Mouse (Mus musculus) spleen, adult 12 weeks (tissue): Measurements from ENCODE around the gene Gm12184.
"Not testable (repeated sequence)": the region's sequence is repeated elsewhere in the genome, so short reads cannot be mapped to it uniquely, and the experiment has no call there.

ENCODE experiments used
- DNase-seq: peaks from one replicate; pipeline ENCODE4 v3.0.0; 2022; ENCODE audit warnings: low spot score

Gm12184 gene

DNA sequence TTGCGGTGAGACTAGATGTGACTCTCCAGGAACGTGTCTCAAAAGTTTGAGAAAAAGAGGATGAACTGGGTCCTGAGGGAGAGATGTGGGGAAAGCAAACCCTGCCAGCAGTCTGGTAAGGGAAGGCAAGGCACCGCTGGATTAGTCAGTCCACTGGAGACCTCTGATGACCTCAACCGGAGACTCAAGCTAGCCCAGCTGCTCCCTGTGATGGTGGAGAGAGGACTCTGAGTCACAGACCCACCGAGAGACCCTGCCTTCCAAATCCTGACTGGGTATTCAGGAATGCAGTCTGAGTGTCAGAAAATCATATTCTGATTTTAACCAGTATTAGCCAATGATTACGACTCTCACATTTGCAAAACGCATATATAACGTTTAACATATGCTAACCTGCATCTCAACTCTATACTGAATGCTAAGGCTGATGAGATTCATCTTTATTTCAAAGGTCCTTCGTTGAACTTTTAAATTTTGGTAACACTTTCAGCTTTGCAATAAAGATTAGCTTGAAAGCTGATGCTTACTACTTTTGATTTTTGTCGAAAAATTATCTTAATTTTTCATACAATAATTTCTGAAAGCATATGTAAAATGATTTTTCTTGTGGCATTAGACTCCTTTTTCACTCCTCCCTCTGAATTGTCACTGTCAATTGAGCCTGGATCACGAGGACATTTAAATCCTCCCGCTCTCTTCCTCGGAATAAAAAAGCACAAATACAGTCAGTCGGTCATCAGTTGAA is 3.5 kb downstream of the Gm12184 start:
- DNase-seq = no peak

DNA sequence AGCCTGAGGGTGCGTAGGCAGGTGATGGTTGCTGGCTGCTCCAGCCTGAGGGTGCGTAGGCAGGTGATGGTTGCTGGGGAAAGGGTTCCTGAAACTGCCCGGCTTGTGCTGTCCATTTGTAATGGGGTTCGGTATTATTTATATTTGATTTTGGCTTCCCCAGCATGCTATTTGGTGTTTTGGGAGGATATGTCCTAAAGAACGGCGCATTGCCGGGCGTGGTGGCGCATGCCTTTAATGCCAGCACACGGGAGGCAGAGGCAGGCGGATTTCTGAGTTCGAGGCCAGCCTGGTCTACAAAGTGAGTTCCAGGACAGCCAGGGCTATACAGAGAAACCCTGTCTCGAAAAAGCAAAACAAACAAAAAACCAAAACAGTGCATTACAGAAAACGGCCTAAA is 5.2 kb downstream of the Gm12184 start:
- not testable (repeated sequence) for DNase-seq

DNA sequence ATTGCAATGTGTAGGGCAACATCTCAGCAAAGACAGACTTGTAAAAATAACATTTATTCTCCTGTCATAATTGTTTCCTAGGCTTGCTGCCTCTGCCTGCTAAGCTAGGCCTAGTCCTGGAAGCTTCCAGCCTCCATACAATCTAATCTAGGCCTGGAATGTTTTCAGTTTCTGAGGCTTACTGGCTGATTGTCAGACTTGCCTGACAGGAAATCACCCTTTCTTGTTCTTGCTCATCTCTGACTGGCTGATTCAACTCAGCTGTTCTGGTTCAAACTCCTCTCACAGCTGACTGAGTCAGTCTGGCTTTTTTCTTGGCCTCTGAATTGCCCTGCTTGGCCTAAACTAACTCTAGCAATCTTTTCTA is 6.2 kb downstream of the Gm12184 start:
- no peak for DNase-seq

DNA sequence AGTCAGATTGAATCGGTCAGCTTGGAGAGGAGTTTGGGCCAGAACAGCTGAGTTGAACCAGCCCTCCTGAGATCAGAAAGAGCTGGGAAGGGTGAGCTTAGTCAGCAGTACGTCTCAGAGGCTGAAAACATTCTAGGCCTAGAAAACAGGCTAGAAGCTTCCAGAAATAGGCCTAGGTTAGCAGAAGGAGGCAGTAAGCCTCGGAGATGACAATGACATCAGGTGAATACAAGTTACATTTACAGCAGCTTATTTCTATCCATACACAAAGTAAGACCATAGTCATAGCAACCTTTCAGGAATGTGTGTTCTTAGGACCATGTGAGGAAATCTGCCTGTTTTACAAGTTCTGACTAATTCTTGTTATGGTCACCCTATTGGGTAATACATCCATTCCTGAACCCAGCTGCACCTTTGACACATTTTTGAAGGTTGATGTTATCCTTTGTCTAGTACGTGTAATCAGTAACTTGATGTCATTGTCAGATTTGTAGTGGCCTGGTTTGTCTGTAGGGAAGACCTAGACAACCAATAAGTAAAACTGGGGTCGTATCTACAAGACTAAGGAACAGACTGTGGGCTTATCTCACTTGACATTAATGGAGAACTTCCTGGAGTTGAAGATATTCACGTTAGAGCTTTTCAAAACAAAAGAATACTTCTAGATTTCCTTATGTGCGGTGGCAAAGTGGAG is 6.7 kb downstream of the Gm12184 start:
- DNase-seq = no peak

DNA sequence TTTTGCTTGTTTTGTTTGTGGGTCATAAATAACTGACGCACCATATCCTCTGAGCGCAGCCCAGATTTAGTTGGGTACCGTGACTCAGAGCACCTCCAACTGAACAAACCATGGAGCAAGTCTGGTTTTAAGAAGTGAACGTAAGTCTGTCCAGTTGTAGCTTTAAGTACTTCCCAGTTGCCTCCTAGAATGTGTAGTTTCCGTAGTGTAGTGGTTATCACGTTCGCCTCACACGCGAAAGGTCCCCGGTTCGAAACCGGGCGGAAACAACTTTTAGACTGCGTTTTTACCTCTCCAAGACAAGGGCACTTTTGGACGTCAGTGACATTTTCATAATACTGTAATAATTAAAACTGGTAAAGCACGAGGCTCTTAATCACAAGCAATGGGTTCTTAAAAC is 8.1 kb downstream of the Gm12184 start:
- DNase-seq = peak; percentile 85

DNA sequence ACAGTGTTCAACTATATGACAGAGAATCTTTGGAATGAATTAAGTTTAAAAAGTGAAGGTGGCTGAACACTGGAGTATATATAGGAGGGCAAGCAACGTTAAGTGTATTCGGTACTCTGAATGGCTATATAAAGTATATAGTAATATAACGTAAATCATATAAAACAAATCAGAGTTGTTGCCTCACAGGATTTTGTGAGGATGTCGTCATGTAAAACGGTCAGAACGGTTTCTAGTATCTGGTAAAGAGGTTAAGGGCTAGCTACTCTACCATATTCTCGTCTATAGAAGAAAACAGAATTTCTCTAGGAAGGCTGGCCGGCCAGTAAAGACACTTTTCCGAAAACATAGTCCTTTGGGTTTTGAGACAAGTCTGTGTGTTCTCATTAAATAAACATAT is 8.7 kb downstream of the Gm12184 start:
- DNase-seq = no peak

DNA sequence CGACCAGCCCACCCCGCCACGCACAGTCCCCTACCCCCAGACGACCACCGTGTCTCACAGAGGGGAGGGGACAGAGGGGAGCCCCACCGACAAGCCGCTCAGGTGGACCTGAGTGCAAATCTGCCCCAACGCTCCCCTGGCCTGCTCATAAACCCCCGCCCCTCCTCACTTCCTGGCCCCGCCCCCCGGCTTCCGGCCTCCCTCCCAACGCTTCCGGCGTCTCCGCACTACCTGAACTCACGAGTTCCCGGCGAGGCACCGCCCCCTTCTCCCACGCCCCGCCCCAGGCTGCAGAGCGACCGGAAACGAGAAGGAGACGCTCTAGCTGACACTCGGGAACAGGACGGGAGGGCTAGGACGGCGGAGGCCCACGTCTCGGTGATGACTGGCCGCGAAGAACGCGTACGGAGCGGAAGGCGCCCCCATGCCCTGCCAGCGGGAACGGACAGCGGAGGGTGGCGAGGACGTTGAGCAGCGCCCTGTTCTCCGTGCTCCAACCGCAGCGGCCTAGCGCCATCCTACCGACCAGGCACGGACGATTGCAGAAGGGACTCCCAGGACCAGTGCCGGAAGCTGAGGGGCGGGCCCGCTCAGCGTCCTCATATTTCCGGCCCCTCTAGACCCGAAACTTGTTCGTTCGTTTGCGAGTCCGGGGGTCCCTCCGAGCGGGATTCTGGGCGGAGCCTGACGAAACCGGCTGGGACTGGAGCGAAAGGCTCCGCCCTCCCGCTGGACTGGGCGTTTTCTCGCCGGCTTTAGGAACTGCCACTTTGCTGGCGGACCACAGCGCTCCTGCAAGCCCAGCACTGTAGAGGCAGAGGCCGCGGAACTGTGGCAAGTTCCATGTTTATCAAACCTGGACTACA is 9.4 kb downstream of the Gm12184 start, which contains the start of gene Trim41:
Gene Trim41, minus strand, starts transcription at position 554 of the 866 bp plus-strand sequence.
- DNase-seq = peak; percentile 99

DNA sequence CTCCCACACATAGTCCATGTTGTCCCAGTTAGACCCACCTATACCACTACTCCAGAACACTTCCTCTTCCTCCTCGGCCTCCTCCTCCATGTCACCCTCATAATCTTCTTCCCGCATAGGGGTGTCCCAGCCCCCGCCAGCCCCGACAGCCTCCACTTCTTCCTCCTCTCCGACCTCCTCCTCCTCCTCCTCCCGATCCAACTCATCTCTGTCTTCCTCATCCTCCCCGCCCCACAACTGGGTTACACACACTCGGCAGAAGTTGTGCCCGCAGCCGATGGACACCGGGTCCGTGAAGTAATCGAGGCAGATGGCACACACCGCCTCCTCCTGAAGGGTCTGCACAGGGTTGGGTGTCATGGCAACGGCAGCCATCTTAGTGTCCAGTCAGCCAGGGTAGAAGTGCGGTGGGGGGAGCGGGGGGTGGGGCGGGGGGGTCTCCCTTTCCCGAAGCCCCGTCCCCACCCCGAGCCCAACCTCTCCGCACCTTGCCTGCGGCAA is 10.1 kb downstream of the Gm12184 start:
- DNase-seq = no peak

DNA sequence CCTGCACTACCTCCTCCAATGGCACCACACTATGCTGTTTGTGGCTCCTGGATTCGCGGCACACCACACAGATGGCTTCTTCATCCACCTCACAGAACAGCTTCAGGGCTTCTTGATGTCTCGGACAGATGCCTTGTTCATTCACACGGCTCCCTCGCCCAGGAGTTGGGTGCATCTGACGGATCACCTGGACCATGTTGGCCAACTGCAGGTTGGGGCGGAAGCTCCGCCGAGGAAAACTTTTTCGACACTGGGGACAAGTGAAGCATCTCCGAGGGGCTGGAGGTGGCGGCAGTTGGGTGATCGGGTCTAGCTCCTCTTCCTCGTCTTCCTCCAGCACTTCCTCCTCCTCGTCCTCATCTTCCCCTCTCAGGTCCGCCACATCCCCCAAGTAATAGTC is 10.6 kb downstream of the Gm12184 start:
- DNase-seq = no peak

DNA sequence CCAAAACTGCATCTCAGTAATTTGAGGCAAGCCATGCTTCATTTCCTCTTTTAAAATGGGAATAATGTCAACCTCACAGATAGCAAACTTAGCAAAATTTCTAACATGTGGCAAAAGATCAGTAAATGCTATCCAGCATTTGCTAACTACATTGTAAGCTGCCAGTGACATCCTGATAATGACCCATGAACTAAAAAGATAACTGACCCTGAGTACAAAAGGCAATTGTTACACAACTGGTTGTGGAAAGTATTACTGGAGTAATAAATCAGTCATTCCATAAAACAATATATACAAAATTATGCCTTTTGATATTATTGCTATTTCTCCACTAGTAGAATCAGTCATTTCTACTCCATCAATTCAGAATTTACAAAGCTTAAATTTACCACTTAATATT is 12.7 kb downstream of the Gm12184 start:
- no peak for DNase-seq

DNA sequence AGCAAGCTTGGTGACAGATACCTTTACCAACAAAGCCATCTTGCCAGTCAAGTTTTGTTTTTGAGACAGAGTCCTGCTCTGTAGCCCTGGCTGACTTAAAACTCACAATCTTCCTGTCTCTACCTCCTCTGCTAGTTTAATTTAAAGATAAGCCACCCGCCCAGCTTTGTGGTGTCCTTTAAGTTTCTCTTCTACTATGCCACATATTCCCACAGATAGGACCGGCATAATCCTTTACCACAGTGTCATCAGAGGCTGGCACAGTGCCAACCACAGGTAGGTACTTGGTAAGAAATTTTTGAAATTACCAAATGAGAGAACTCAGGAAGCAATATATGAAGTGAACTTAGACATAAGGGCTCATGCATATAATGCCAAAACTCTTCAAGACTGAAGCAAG is 16.3 kb downstream of the Gm12184 start:
- DNase-seq = no peak

DNA sequence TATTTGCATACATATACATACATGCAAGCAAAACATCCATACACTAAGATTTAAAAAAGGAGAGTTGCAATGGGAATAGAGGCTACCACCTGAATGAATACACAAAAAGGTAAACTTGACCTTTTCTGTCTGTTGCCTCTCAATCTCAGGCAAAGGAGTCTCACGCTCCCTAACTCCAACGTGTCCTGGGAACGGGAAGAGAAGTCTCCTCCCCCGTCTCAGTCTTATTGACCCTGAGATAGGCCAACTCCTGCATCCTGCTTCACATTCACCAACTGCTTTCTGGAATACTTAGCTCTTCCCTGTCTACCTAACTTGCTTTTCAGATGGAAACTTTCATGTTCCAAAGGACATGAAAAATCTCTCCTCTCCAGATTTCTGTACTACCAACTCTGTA is 17.0 kb downstream of the Gm12184 start:
- DNase-seq = no peak

DNA sequence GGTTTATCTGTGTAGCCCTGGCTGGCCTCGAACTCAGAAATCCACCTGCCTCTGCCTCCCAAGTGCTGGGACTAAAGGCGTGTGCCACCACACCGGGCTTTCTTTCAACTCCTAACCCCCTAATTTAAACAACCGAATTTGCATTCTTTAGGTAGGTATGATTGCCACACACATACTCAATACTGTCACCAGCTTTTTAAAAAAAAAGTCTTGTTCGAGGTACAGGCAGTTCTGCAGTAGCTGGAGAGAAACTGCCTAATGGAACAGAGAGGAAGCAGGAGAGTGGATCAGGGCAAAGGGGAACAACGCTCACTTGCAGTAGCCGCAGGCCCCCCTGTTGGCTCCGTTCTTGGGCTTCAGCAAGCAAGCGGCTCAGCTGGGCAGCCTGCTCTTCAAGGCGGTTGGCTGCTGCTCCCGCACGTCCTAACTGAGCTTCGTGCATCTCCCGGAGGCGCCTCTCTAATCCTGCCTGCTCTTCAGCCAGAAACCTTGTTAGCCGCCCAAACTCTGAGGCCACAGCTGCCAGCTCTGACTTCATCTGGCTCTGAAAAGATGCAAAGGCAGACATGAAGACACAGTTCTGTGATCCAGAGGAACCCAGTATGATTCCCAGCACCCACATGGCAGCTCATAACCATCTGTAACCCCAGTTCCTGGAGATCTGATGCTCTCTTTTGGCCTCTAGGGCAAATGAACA is 17.6 kb downstream of the Gm12184 start:
- DNase-seq = no peak

DNA sequence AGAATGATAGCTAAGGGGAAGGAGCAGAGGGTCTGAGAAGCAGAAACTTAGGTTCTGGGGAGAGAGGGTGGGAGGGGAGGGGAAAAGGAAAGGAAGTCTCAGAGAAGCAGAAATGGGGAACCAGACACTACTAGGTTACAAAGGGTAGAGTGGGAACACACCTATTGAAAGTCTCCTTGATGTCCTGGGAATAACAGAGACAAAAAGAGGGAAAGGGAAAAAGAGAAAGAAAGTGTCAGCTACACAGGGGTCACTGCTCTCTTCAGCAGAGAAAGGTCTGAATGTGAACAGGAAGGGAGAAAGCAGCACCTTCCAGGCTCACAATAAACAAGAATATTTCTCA is 18.2 kb downstream of the Gm12184 start:
- DNase-seq = no peak

DNA sequence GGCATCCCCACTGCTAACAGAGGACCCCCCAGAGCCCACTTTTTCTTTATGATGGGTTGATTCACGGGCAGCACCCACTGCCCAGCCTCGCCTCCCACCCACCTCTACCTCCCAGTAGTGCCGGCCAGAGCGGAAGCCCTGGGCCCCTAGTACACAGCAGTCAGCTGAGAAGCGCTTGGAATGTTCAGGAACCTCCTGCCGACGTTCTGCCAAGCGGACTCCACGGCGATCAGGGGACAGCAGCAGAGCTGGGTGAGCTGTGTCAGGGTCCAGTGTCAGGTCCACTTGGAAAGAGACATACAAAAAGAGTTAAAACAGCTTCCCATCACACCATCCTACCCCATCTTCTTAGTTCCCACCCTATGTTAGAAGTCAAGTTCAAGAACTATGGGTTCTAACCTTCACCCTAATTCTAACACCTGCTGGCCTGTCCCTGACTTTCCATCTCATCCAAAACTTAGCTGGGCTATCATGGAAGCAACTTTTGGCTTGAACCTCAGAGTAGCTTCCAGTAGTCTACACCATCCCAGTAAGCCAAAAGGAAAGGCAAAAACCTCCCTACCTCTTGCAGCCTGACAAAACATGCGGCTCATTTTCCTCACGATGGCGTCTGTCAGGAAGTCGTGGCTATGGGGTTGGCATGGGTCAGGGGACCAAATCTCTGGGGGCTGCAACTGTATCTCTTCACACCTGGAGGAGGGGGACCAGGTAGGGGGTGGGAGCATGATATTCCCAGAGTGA is 18.7 kb downstream of the Gm12184 start:
- no peak for DNase-seq

DNA sequence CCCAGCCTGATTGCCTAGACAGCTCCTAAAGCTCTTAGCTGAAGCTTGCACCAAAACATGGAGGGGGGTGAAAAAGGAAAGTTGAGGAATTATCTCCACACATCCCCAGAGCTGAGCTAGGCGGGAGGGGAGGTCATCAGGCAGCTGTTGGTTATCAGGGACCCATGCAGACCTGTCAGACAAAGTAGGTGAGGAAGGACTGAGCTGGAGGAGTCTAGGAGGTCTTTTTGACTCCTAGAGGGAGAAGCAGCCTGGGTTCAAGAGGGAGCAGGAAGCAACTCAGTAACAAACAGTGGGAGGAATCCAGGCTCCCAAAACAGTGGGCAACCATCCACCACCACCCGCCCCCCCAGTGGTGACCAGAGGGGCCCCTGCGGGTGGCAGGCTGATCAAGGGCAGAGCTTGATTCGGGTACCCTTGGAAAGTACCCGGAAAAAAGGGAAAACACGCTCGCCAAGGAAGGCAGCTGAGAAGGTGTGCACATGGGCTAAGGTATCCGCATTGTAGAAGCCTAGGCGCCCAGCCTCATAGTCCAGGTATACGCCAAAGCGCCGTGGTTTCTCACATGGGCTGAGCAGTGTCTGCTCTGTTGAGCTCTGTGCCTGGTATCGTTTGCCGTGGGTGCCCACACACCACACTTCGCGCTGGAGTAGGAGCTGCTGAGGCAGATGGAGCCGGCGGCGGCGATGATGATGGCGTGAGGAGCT is 19.4 kb downstream of the Gm12184 start:
- no peak for DNase-seq

DNA sequence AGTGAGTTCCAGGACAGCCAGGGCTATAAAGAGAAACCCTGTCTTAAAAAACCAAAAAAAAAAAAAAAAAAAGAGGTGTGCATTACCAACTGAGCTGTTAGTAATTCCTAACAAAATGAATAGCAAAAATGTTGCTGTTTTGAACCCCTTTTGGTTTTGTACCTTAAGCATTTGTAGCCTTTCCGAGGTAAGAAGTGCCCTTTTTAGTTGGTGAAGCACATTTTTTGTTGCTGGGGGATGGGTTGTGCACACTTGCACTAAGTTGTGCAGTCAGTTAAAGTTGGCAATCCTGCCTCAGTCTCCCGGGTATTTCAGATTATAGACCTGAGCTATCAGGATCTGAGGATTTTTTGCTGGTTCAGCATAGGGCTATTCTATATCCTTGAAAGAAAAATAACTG is 21.5 kb downstream of the Gm12184 start:
- DNase-seq = no peak

DNA sequence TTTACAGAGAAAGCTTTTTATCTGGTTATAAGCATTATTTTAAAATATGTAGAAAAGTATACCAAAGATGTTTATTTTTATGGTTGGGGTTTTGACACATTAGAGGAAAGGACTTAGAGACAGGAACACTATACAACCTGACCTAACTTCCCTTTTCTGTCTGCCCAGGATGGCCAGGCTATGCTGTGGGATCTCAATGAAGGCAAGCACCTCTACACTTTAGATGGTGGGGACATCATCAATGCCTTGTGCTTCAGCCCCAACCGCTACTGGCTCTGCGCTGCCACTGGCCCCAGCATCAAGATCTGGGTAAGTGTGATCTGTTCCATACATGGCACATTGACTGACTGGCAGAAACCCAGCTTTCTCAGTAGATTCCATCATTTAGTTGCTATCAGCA is 22.5 kb downstream of the Gm12184 start:
- no peak for DNase-seq

DNA sequence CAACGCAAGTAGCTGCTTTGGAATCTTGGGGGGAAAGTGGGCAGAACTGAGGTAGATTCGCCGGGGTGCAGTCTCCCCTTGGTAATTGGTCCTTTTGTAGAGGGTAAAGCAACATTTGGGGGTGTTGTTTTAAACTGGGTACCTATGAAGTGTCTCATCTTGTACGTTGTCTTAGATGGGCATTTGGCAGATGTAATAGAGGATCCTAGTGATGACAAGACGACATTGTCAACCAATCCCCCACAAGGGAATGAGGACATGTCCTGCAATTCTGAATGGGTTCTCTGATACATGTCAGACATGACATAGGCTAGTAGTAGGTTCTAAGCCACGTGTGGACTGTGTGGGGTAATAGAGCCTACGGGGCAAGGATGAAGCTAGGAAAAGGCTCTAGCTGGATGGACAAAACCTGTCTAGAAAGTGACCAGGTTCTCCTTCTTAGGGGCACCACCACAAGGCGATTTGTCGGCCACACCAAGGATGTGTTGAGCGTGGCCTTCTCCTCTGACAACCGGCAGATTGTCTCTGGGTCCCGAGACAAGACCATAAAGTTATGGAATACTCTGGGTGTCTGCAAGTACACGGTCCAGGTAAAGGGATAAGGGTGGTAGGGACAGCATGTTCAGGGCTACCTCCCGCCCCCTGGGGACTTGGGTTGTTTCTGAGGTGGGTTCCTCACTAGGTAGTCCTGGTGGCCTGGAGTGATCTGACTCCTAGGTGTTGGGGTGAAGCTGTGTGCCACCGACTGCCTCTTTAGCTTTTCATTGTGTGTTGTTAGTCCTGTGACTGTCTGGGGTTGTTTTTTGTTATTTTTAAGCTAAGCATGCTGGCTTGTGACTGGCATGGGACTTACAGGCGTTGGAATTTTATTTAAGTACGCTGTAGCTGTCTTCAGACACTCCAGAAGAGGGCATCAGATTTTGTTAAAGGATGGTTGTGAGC is 24.4 kb downstream of the Gm12184 start:
- DNase-seq = no peak
